Mouse (Mus musculus) forebrain, embryonic 13.5 days (tissue): ENCODE measurements around the gene Galnt13. TPM values are rescaled to one million over a fixed set of nuclear protein-coding genes. Genes with fewer than 3 reads are reported as not detected.
A peak's percentile ranks its signal among the peaks of the same experiment; 100 is the strongest.
"Not testable (repeated sequence)": the region's sequence is repeated elsewhere in the genome, so short reads cannot be mapped to it uniquely, and the experiment has no call there.

Source experiments
- ATAC-seq: fragments of 200-750 bp; cut with Nextera tagmentation; 2 replicates; pipeline ENCODE4 v1.8.0; 2017
- H3K27ac ChIP-seq: fragments of 300-500 bp; sonication (generic); 2 replicates; pipeline ENCODE4 v1.5.1; 2015; ENCODE audit warnings: inconsistent platforms, mild to moderate bottlenecking, moderate library complexity
- H3K27me3 ChIP-seq: fragments of 300-500 bp; sonication (generic); 2 replicates; pipeline ENCODE4 v1.6.1; 2015; ENCODE audit warnings: mild to moderate bottlenecking, inconsistent platforms
- H3K36me3 ChIP-seq: fragments of 300-500 bp; sonication (generic); 2 replicates; pipeline ENCODE4 v1.6.1; 2015; ENCODE audit warnings: mild to moderate bottlenecking, inconsistent platforms; ENCODE audit not compliant: poor library complexity, severe bottlenecking
- H3K4me1 ChIP-seq: fragments of 300-500 bp; sonication (generic); 2 replicates; pipeline ENCODE4 v1.6.1; 2015; ENCODE audit warnings: inconsistent platforms
- H3K4me2 ChIP-seq: fragments of 300-500 bp; sonication (generic); 2 replicates; pipeline ENCODE4 v1.6.1; 2015; ENCODE audit warnings: inconsistent platforms, mild to moderate bottlenecking, moderate library complexity
- H3K4me3 ChIP-seq: fragments of 300-500 bp; sonication (generic); 2 replicates; pipeline ENCODE4 v1.5.1; 2015; ENCODE audit warnings: mild to moderate bottlenecking, inconsistent platforms
- H3K9ac ChIP-seq: fragments of 300-500 bp; sonication (generic); 2 replicates; pipeline ENCODE4 v1.6.1; 2015; ENCODE audit warnings: mild to moderate bottlenecking, inconsistent platforms
- H3K9me3 ChIP-seq: fragments of 300-500 bp; sonication (generic); replicated peaks from 2 replicates; pipeline ENCODE4 v1.6.1; 2016; ENCODE audit warnings: inconsistent platforms
- WGBS: fragments of 180-500 bp; shearing (Covaris S2); methylation state at CpG from one replicate; pipeline ENCODE4 v1.1.7; 2015; 5-methylcytosine and 5-hydroxymethylcytosine counted together
- polyA plus RNA-seq: library from polyadenylated mRNA; unstranded; fragments of >200 nt; fragmentation: Nextera tagmentation; extraction: Ambion mirVana; gene quantifications from 2 replicates; pipeline ENCODE4 v1.2.1, GENCODE M21; 2015

Gene Galnt13
- polyA plus RNA-seq, 1 experiment from 2014 or later: 2.8 TPM

- Histone ChIP-seq H3K27ac (no peak overlapping the region), H3K4me1 (no peaks in the 10 kb centered on the region), H3K4me3 (no peak overlapping the region), H3K27me3 (no peaks in the 10 kb centered on the region), H3K9me3 (no peaks in the 10 kb centered on the region), H3K4me2 (no peak overlapping the region), H3K9ac (no peak overlapping the region), H3K36me3 (no peaks in the 10 kb centered on the region)
- no peak for ATAC-seq
Observed at GRCm38 (mm10) chr2:54938075-54938474, 502.0 kb downstream of the Galnt13 start.

GRCm38 (mm10) chr2:54943386-54943785 is 507.3 kb downstream of the Galnt13 start:
- H3K9ac ChIP-seq: no peak overlapping the region
- H3K4me1 ChIP-seq: no peaks in the 10 kb centered on the region
- no peaks in the 10 kb centered on the region for H3K9me3 ChIP-seq
- H3K36me3 ChIP-seq: no peaks in the 10 kb centered on the region
- peak; percentile 62; the same call in 1 of the 2 replicates for ATAC-seq
- H3K4me2 ChIP-seq: no peak overlapping the region
- H3K27me3 ChIP-seq: no peaks in the 10 kb centered on the region
- H3K27ac ChIP-seq: no peak overlapping the region
- 80% methylated on average over 1 of the region's 1 CpGs for WGBS
- no peak overlapping the region for H3K4me3 ChIP-seq

GRCm38 (mm10) chr2:54983839-54984238 is 547.7 kb downstream of the Galnt13 start:
- H3K27me3 ChIP-seq: no peaks in the 10 kb centered on the region
- no peak overlapping the region for H3K27ac ChIP-seq
- H3K4me3 ChIP-seq: no peak overlapping the region
- WGBS: 67% methylated on average over 1 of the region's 1 CpGs
- H3K9ac ChIP-seq: no peak overlapping the region
- H3K4me1 ChIP-seq: no peaks in the 10 kb centered on the region
- no peak overlapping the region for H3K4me2 ChIP-seq
- no peaks in the 10 kb centered on the region for H3K36me3 ChIP-seq
- no peaks in the 10 kb centered on the region for H3K9me3 ChIP-seq
- ATAC-seq: peak; percentile 58; the same call in 1 of the 2 replicates

GRCm38 (mm10) chr2:55022539-55022938 is 586.4 kb downstream of the Galnt13 start:
- not testable (repeated sequence) for H3K27me3 ChIP-seq, H3K4me2 ChIP-seq, H3K36me3 ChIP-seq, H3K9me3 ChIP-seq, H3K4me3 ChIP-seq, H3K27ac ChIP-seq, H3K9ac ChIP-seq, H3K4me1 ChIP-seq
- ATAC-seq: peak; percentile 86
- no CpG with 5 or more reads among the region's 5 CpGs for WGBS

GRCm38 (mm10) chr2:55034610-55035009 is 598.5 kb downstream of the Galnt13 start:
- H3K4me1 ChIP-seq: no peaks in the 10 kb centered on the region
- ATAC-seq: no peak
- no peaks in the 10 kb centered on the region for H3K36me3 ChIP-seq
- no peak overlapping the region for H3K4me2 ChIP-seq
- H3K27ac ChIP-seq: no peak overlapping the region
- WGBS: 60% methylated on average over 3 of the region's 3 CpGs
- H3K27me3 ChIP-seq: no peaks in the 10 kb centered on the region
- H3K4me3 ChIP-seq: no peak overlapping the region
- no peaks in the 10 kb centered on the region for H3K9me3 ChIP-seq
- no peak overlapping the region for H3K9ac ChIP-seq

- H3K4me3 ChIP-seq: no peak overlapping the region
- no peak overlapping the region for H3K27ac ChIP-seq
- no peaks in the 10 kb centered on the region for H3K4me1 ChIP-seq
- WGBS: 19% methylated on average over 7 of the region's 7 CpGs
- H3K36me3 ChIP-seq: no peaks in the 10 kb centered on the region
- no peaks in the 10 kb centered on the region for H3K27me3 ChIP-seq
- no peaks in the 10 kb centered on the region for H3K9me3 ChIP-seq
- H3K4me2 ChIP-seq: no peak overlapping the region
- ATAC-seq: no peak
- no peak overlapping the region for H3K9ac ChIP-seq
Observed at GRCm38 (mm10) chr2:55065469-55066315, 629.6 kb downstream of the Galnt13 start.

GRCm38 (mm10) chr2:55085580-55085979 is 649.5 kb downstream of the Galnt13 start:
- no peak for ATAC-seq
- Histone ChIP-seq H3K9ac (no peak overlapping the region), H3K27me3 (no peaks in the 10 kb centered on the region), H3K27ac (no peak overlapping the region), H3K36me3 (no peaks in the 10 kb centered on the region), H3K9me3 (no peaks in the 10 kb centered on the region), H3K4me3 (no peak overlapping the region), H3K4me2 (no peak overlapping the region), H3K4me1 (no peaks in the 10 kb centered on the region)
- 99% methylated on average over 2 of the region's 2 CpGs for WGBS

- Histone ChIP-seq H3K9ac (no peak overlapping the region), H3K4me1 (peaks cover 7% of the 10 kb centered on the region), H3K9me3 (no peaks in the 10 kb centered on the region), H3K4me2 (no peak overlapping the region), H3K4me3 (no peak overlapping the region), H3K27ac (no peak overlapping the region), H3K36me3 (no peaks in the 10 kb centered on the region), H3K27me3 (no peaks in the 10 kb centered on the region)
- no peak for ATAC-seq
- 95% methylated on average over 1 of the region's 1 CpGs for WGBS
Observed at GRCm38 (mm10) chr2:55088034-55088433, 651.9 kb downstream of the Galnt13 start.

GRCm38 (mm10) chr2:55090332-55090731 is 654.2 kb downstream of the Galnt13 start:
- H3K4me1 ChIP-seq: peaks cover 7% of the 10 kb centered on the region
- H3K4me3 ChIP-seq: no peak overlapping the region
- 13% methylated on average over 3 of the region's 3 CpGs for WGBS
- H3K9me3 ChIP-seq: no peaks in the 10 kb centered on the region
- H3K36me3 ChIP-seq: no peaks in the 10 kb centered on the region
- H3K27me3 ChIP-seq: no peaks in the 10 kb centered on the region
- H3K4me2 ChIP-seq: no peak overlapping the region
- no peak overlapping the region for H3K27ac ChIP-seq
- ATAC-seq: peak; percentile 68
- H3K9ac ChIP-seq: no peak overlapping the region

GRCm38 (mm10) chr2:55091495-55091894 is 655.4 kb downstream of the Galnt13 start:
- no peaks in the 10 kb centered on the region for H3K27me3 ChIP-seq
- peak; percentile 80 for ATAC-seq
- H3K4me2 ChIP-seq: no peak overlapping the region
- no peak overlapping the region for H3K9ac ChIP-seq
- no peaks in the 10 kb centered on the region for H3K9me3 ChIP-seq
- no peaks in the 10 kb centered on the region for H3K36me3 ChIP-seq
- H3K27ac ChIP-seq: no peak overlapping the region
- 13% methylated on average over 4 of the region's 4 CpGs for WGBS
- peaks cover 7% of the 10 kb centered on the region for H3K4me1 ChIP-seq
- H3K4me3 ChIP-seq: no peak overlapping the region

- no peaks in the 10 kb centered on the region for H3K27me3 ChIP-seq
- no peak overlapping the region for H3K9ac ChIP-seq
- no peaks in the 10 kb centered on the region for H3K9me3 ChIP-seq
- no peak overlapping the region for H3K27ac ChIP-seq
- H3K4me1 ChIP-seq: no peaks in the 10 kb centered on the region
- H3K4me3 ChIP-seq: no peak overlapping the region
- H3K36me3 ChIP-seq: no peaks in the 10 kb centered on the region
- no peak overlapping the region for H3K4me2 ChIP-seq
- no peak for ATAC-seq
- WGBS: 82% methylated on average over 1 of the region's 1 CpGs
Observed at GRCm38 (mm10) chr2:55099100-55099499, 663.0 kb downstream of the Galnt13 start.

GRCm38 (mm10) chr2:55101279-55101678 is 665.2 kb downstream of the Galnt13 start:
- 67% methylated on average over 5 of the region's 5 CpGs for WGBS
- ATAC-seq: no peak

GRCm38 (mm10) chr2:55103521-55103920 is 667.4 kb downstream of the Galnt13 start:
- 95% methylated on average over 5 of the region's 5 CpGs for WGBS
- no peaks in the 10 kb centered on the region for H3K36me3 ChIP-seq
- H3K4me3 ChIP-seq: no peak overlapping the region
- no peak overlapping the region for H3K27ac ChIP-seq
- no peaks in the 10 kb centered on the region for H3K9me3 ChIP-seq
- no peak for ATAC-seq
- no peak overlapping the region for H3K9ac ChIP-seq
- H3K4me1 ChIP-seq: no peaks in the 10 kb centered on the region
- no peak overlapping the region for H3K4me2 ChIP-seq
- H3K27me3 ChIP-seq: no peaks in the 10 kb centered on the region

More at GRCm38 (mm10) chr2:55101279-55101678, 665.2 kb downstream of the Galnt13 start:
- Histone ChIP-seq H3K9me3 (no peaks in the 10 kb centered on the region), H3K9ac (no peak overlapping the region), H3K27me3 (no peaks in the 10 kb centered on the region), H3K4me1 (no peaks in the 10 kb centered on the region), H3K36me3 (no peaks in the 10 kb centered on the region), H3K27ac (no peak overlapping the region), H3K4me3 (no peak overlapping the region), H3K4me2 (no peak overlapping the region)
